Comparison of ENCODE assay signal across 8 mouse cellular contexts in genomic region chr5:23711244-23711643, GRCm38 (mm10). TPM values are rescaled to one million over a fixed set of nuclear protein-coding genes. Genes with fewer than 3 reads are reported as not detected.
DNase-seq lines count a peak whose midpoint lies in the region; ATAC-seq and TF ChIP-seq lines count a peak whose summit lies in the region.
"Had no signal": no experiment of that assay in that cellular context is flagged by ENCODE, and none has a peak within 500 bp of the region (broad histone marks: within the 10 kb centered on the region; RNA-seq: fewer than 3 reads in every experiment).

No protein-coding gene starts in this region.

- no peak for TF ChIP-seq POLR2A in myocyte (IDR thresholded peaks at IDR 0.05; ENCODE audit: insufficient read length, low read depth)

- no peaks in the 10 kb centered on the region for H3K27me3 ChIP-seq in heart, embryonic 14.5 days (ENCODE audit: control insufficient read depth, insufficient read depth, low read length)
- no peaks in the 10 kb centered on the region for H3K27me3 ChIP-seq in megakaryocyte, embryonic 14.5 days (replicated peaks)
- no peaks in the 10 kb centered on the region for H3K27me3 ChIP-seq in embryonic facial prominence, embryonic 12.5 days
- no peaks in the 10 kb centered on the region for H3K27me3 ChIP-seq in myocyte (ENCODE audit: control insufficient read depth, insufficient read depth, insufficient read length)

- peaks cover 35% of the 10 kb centered on the region for H3K36me3 ChIP-seq in heart, embryonic 14.5 days (ENCODE audit: control insufficient read depth, insufficient read depth, low read length)
- H3K36me3 ChIP-seq in megakaryocyte, embryonic 14.5 days (replicated peaks; ENCODE audit: low read length) = peaks cover 14% of the 10 kb centered on the region
- H3K36me3 ChIP-seq in embryonic facial prominence, embryonic 12.5 days = peaks cover 44% of the 10 kb centered on the region
- H3K36me3 ChIP-seq in myocyte (ENCODE audit: control insufficient read depth, insufficient read depth) = peaks cover 12% of the 10 kb centered on the region

- intact Hi-C loops in heart, postnatal 14 days (cut with DNase I) = loop anchor here (5.0 kb wide), 1 partner anchor 34 kb away; no protein-coding TSS in a partner anchor

- no peak overlapping the region for H3K27ac ChIP-seq in heart, embryonic 14.5 days (replicated peaks in 1 of 2; ENCODE audit: control insufficient read depth in 1 of 2, insufficient read depth in 1 of 2, low read depth in 2 of 2, low read length in 2 of 2)
- H3K27ac ChIP-seq in embryonic facial prominence, embryonic 12.5 days = no peak overlapping the region
- H3K27ac ChIP-seq: left cerebral cortex, adult 2 months had no signal

- no peak overlapping the region for H3ac ChIP-seq in myocyte (ENCODE audit: control insufficient read depth, insufficient read length)

- H3K9ac ChIP-seq in heart, embryonic 14.5 days (ENCODE audit: low read length) = no peak overlapping the region
- no peak overlapping the region for H3K9ac ChIP-seq in embryonic facial prominence, embryonic 12.5 days

- H3K79me2 ChIP-seq in myocyte (ENCODE audit: control insufficient read depth, insufficient read depth) = peaks cover 8% of the 10 kb centered on the region

- no peak for ATAC-seq in heart, embryonic 14.5 days (ENCODE audit: insufficient number of reproducible peaks, insufficient read depth, low FRiP score, low read depth)
- no peak for ATAC-seq in megakaryocyte, adult 5-6 weeks (ENCODE audit: poor library complexity, severe bottlenecking)
- ATAC-seq in embryonic facial prominence, embryonic 12.5 days (ENCODE audit: insufficient number of reproducible peaks, insufficient read depth, low FRiP score, low TSS enrichment) = no peak

- H3K4me3 ChIP-seq in heart, embryonic 14.5 days (ENCODE audit: control insufficient read depth in 1 of 2, insufficient read depth in 1 of 2, low read depth in 1 of 2, low read length in 2 of 2) = no peak overlapping the region
- H3K4me3 ChIP-seq in megakaryocyte, embryonic 14.5 days (replicated peaks) = peak overlapping the region; percentile 67
- H3K4me3 ChIP-seq in embryonic facial prominence, embryonic 12.5 days = peak overlapping the region; percentile 68; the same call in 1 of the 2 replicates
- H3K4me3 ChIP-seq in myocyte = peak overlapping the region; percentile 53

- WGBS in heart, embryonic 14.5 days = 93% methylated on average over 4 of the region's 4 CpGs
- 99% methylated on average over 4 of the region's 4 CpGs for WGBS in embryonic facial prominence, embryonic 12.5 days

- no peak for DNase-seq in heart, postnatal 14 days
- DNase-seq in left cerebral cortex, adult 11 months (ENCODE audit: low spot score) = no peak

- H3K4me2 ChIP-seq in heart, embryonic 14.5 days (ENCODE audit: low read length) = peak overlapping the region; percentile 84
- H3K4me2 ChIP-seq in embryonic facial prominence, embryonic 12.5 days (replicated peaks) = no peak overlapping the region
- H3K4me2 ChIP-seq in myocyte (ENCODE audit: low read depth) = peak overlapping the region; percentile 87

- H3K9me3 ChIP-seq in heart, embryonic 14.5 days (ENCODE audit: control insufficient read depth, low read length) = peaks cover 29% of the 10 kb centered on the region
- H3K9me3 ChIP-seq in megakaryocyte, embryonic 14.5 days = peaks cover 13% of the 10 kb centered on the region; the same call in 1 of the 2 replicates
- H3K9me3 ChIP-seq in embryonic facial prominence, embryonic 12.5 days = peaks cover 43% of the 10 kb centered on the region

- H3K4me1 ChIP-seq in heart, embryonic 14.5 days (ENCODE audit: control insufficient read depth in 2 of 2, insufficient read depth in 2 of 2, low read length in 2 of 2) = peaks cover 2 to 5% of the 10 kb centered on the region in 2 experiments
- H3K4me1 ChIP-seq in megakaryocyte, embryonic 14.5 days = peaks cover 23% of the 10 kb centered on the region
- H3K4me1 ChIP-seq in embryonic facial prominence, embryonic 12.5 days = no peaks in the 10 kb centered on the region

TF ChIP-seq in myocyte, 11 proteins besides CTCF, POLR2A, EP300 and RAD21:
- TF ChIP-seq REST (IDR thresholded peaks at IDR 0.05; ENCODE audit: insufficient read depth, insufficient read length) (no peak), MAX (IDR thresholded peaks at IDR 0.05; ENCODE audit: low read depth) (no peak), SRF (IDR thresholded peaks at IDR 0.05; ENCODE audit: control insufficient read depth, insufficient read length, low read depth) (no peak), CEBPB (IDR thresholded peaks at IDR 0.05; ENCODE audit: insufficient read depth, poor library complexity, severe bottlenecking) (no peak), E2F4 (IDR thresholded peaks at IDR 0.05; ENCODE audit: insufficient read depth) (no peak), TCF12 (IDR thresholded peaks at IDR 0.05; ENCODE audit: insufficient read depth, poor library complexity, severe bottlenecking) (no peak), POLR2AphosphoS2 (IDR thresholded peaks at IDR 0.05; ENCODE audit: insufficient read length, low read depth) (no peak)

RNA-seq across cellular contexts. Expression of gene Srpk2, which starts 26.8 kb away (rescaled TPM):
- polyA plus RNA-seq in heart, embryonic 14.5 days (2014; fragmentation: Nextera tagmentation; extraction: Ambion mirVana) = 49.6 and 50.8 TPM in 2 replicates
- 10 to 100 TPM; 40.7 to 44.6 TPM for total RNA-seq in heart, postnatal 14 days (2021)
- 1.5 TPM in 1 of 2 replicates, not detected in the other for polyA plus RNA-seq in megakaryocyte, embryonic 14.5 days (2012; ENCODE audit: insufficient read depth, low replicate concordance)
- 42.0 and 46.9 TPM in 2 replicates for total RNA-seq in megakaryocyte, adult 5-6 weeks (2015)
- 52.8 and 62.8 TPM in 2 replicates for total RNA-seq in megakaryocyte, adult 5-6 weeks (2017)
- polyA plus RNA-seq in embryonic facial prominence, embryonic 12.5 days (2016; fragmentation: Nextera tagmentation; extraction: Ambion mirVana) = 59.1 and 62.1 TPM in 2 replicates
- 8.1 TPM for polyA plus RNA-seq in myocyte (2012; fragmentation: generic; extraction: Trizol)

Comparison
In these comparisons a context has a peak if more than half of its experiments do, and no peak if none do; other contexts are left out.
1. H3K4me3 ChIP-seq: peak in megakaryocyte, embryonic 14.5 days (single experiment), embryonic facial prominence, embryonic 12.5 days (single experiment) and myocyte (single experiment); none in heart, embryonic 14.5 days (0 of 2).